Mouse (Mus musculus) neutrophil, adult 5-6 weeks (primary cell): Measurements from ENCODE around the gene Nck2. TPM values are rescaled to one million over a fixed set of nuclear protein-coding genes. Genes with fewer than 3 reads are reported as not detected.

Experiments used
- ATAC-seq: fragments of 151-379, 151-347 bp; 2 replicates; pipeline ENCODE4 v1.8.0; 2017; ENCODE audit warnings: mild to moderate bottlenecking, moderate TSS enrichment; ENCODE audit not compliant: insufficient number of reproducible peaks, poor library complexity, low FRiP score, severe bottlenecking; ENCODE audit errors: extremely low read depth
- total RNA-seq: library from RNA; stranded (forward); fragments of 200-1000 nt; gene quantifications from 2 replicates; pipeline ENCODE4 v1.2.3, GENCODE M21; 2017

Nck2 gene
- total RNA-seq, 1 experiment from 2014 or later, result 18.2 TPM

GRCm38 (mm10) chr1:43594738-43595137 lies 150.4 kb downstream of the Nck2 start:
- no peak for ATAC-seq

GRCm38 (mm10) chr1:43597731-43598130 lies 153.4 kb downstream of the Nck2 start:
- no peak for ATAC-seq

- no peak for ATAC-seq
Observed at GRCm38 (mm10) chr1:43599483-43599882, 155.1 kb downstream of the Nck2 start.

GRCm38 (mm10) chr1:43601054-43601453 lies 156.7 kb downstream of the Nck2 start:
- ATAC-seq, result no peak

- no peak for ATAC-seq
Observed at GRCm38 (mm10) chr1:43615948-43616347, 171.6 kb downstream of the Nck2 start.

Other genes with a start within 250 kb of the Nck2 start
- gene Fhl2, start 247.6 kb upstream of the Nck2 start, total RNA-seq, result 0.47 TPM in 1 of 2 replicates, not detected in the other